Mouse (Mus musculus) MEL (cell line): ENCODE results near the gene Kidins220. TPM values are rescaled to one million over a fixed set of nuclear protein-coding genes. Genes with fewer than 3 reads are reported as not detected.

ENCODE experiments used
- DNase-seq: peaks from one replicate; pipeline ENCODE4 v3.0.0; 2011; ENCODE audit warnings: low read depth, low spot score
- H3K27ac ChIP-seq: 2 replicates; pipeline ENCODE4 v1.5.1; 2012; ENCODE audit warnings: low read depth, mild to moderate bottlenecking, control low read depth, low read length, moderate library complexity; ENCODE audit not compliant: control insufficient read depth
- H3K27me3 ChIP-seq, 2 experiments: fragments of 150-350 bp in 1 of 2; sonication (generic) in 1 of 2; 2 replicates each; pipeline ENCODE4 v1.6.1; 2012; ENCODE audit warnings: low read length in 2 of 2, mild to moderate bottlenecking in 2 of 2, improper control_type of control experiment in 1 of 2, moderate library complexity in 1 of 2; ENCODE audit not compliant: insufficient read depth in 2 of 2, control insufficient read depth in 1 of 2
- H3K36me3 ChIP-seq, 2 experiments: 2 replicates each; pipeline ENCODE4 v1.6.1; 2012 to 2014; ENCODE audit warnings: low read length in 2 of 2, improper control_type of control experiment in 1 of 2, inconsistent platforms in 1 of 2, mild to moderate bottlenecking in 1 of 2; ENCODE audit not compliant: insufficient read depth in 2 of 2, control insufficient read depth in 1 of 2
- H3K4me1 ChIP-seq, 2 experiments: fragments of 150-350 bp in 1 of 2; sonication (generic) in 1 of 2; 2 replicates each; pipeline ENCODE4 v1.6.1; 2012; ENCODE audit warnings: low read length in 2 of 2, improper control_type of control experiment in 1 of 2, mild to moderate bottlenecking in 1 of 2; ENCODE audit not compliant: insufficient read depth in 2 of 2, control insufficient read depth in 1 of 2
- H3K4me3 ChIP-seq, 2 experiments: fragments of 150-350 bp in 1 of 2; sonication (generic) in 1 of 2; 2 replicates each; pipeline ENCODE4 v1.5.1; 2012; ENCODE audit warnings: low read depth in 2 of 2, low read length in 2 of 2, mild to moderate bottlenecking in 2 of 2, moderate library complexity in 2 of 2, control low read depth in 1 of 2, improper control_type of control experiment in 1 of 2; ENCODE audit not compliant: control insufficient read depth in 1 of 2, insufficient read depth in 1 of 2
- H3K79me2 ChIP-seq: 2 replicates; pipeline ENCODE4 v1.6.1; 2012; ENCODE audit warnings: mild to moderate bottlenecking, low read length, moderate library complexity; ENCODE audit not compliant: control insufficient read depth, poor library complexity, insufficient read depth
- H3K9ac ChIP-seq: 2 replicates; pipeline ENCODE4 v1.6.1; 2012; ENCODE audit warnings: low read depth, mild to moderate bottlenecking, control low read depth, low read length, moderate library complexity; ENCODE audit not compliant: control insufficient read depth, poor library complexity, severe bottlenecking
- H3K9me3 ChIP-seq: fragments of 150-350 bp; sonication (generic); replicated peaks from 2 replicates; pipeline ENCODE4 v1.6.1; 2012; ENCODE audit warnings: mild to moderate bottlenecking, low read length, improper control_type of control experiment, moderate library complexity; ENCODE audit not compliant: insufficient read depth
- BHLHE40 ChIP-seq: IDR thresholded peaks from 2 replicates; pipeline ENCODE4 v1.6.1; 2012; ENCODE audit warnings: low read depth, mild to moderate bottlenecking, inconsistent platforms, low read length, improper control_type of control experiment, borderline replicate concordance
- CHD1 ChIP-seq: IDR thresholded peaks from 2 replicates; pipeline ENCODE4 v1.6.1; 2012; ENCODE audit warnings: low read depth, mild to moderate bottlenecking, inconsistent platforms, low read length, improper control_type of control experiment
- CHD2 ChIP-seq: IDR thresholded peaks from 2 replicates; pipeline ENCODE4 v1.6.1; 2011; ENCODE audit warnings: low read length, improper control_type of control experiment
- CTCF ChIP-seq, 3 experiments: IDR thresholded peaks in 2 of 3; conservative IDR thresholded peaks in 1 of 3; 2 replicates each; pipeline ENCODE4 v1.5.1; 2011 to 2012; ENCODE audit warnings: low read length in 3 of 3, low read depth in 2 of 3, mild to moderate bottlenecking in 2 of 3, improper control_type of control experiment in 1 of 3, inconsistent platforms in 1 of 3, mixed read lengths in 1 of 3, moderate library complexity in 1 of 3; ENCODE audit not compliant: control insufficient read depth in 1 of 3, insufficient read depth in 1 of 3, poor library complexity in 1 of 3, severe bottlenecking in 1 of 3
- E2F4 ChIP-seq: IDR thresholded peaks from 2 replicates; pipeline ENCODE4 v1.6.1; 2011; ENCODE audit warnings: low read depth, low read length, improper control_type of control experiment, borderline replicate concordance
- ELF1 ChIP-seq: IDR thresholded peaks from 2 replicates; pipeline ENCODE4 v1.6.1; 2014; ENCODE audit warnings: low read depth, mild to moderate bottlenecking, inconsistent platforms, low read length, improper control_type of control experiment, moderate library complexity
- EP300 ChIP-seq, 2 experiments: IDR thresholded peaks; 2 replicates each; pipeline ENCODE4 v1.6.1; 2011; ENCODE audit warnings: improper control_type of control experiment in 2 of 2, low read length in 2 of 2, low read depth in 1 of 2, mild to moderate bottlenecking in 1 of 2
- HCFC1 ChIP-seq: IDR thresholded peaks from 2 replicates; pipeline ENCODE4 v1.6.1; 2012; ENCODE audit warnings: low read depth, mild to moderate bottlenecking, inconsistent platforms, low read length, improper control_type of control experiment, moderate library complexity
- KAT2A ChIP-seq: conservative IDR thresholded peaks from 2 replicates; pipeline ENCODE4 v1.6.1; 2012; ENCODE audit warnings: low read depth, low read length, improper control_type of control experiment, inconsistent platforms
- MEF2A ChIP-seq: IDR thresholded peaks from 2 replicates; pipeline ENCODE4 v1.6.1; 2014; ENCODE audit warnings: low read depth, mild to moderate bottlenecking, inconsistent platforms, low read length, improper control_type of control experiment; ENCODE audit not compliant: poor library complexity, insufficient replicate concordance, severe bottlenecking; ENCODE audit errors: extremely low read depth
- MYC ChIP-seq: IDR thresholded peaks from 2 replicates; pipeline ENCODE4 v1.6.1; 2011; ENCODE audit warnings: low read depth, mild to moderate bottlenecking, low read length, improper control_type of control experiment, moderate library complexity
- NELFE ChIP-seq: IDR thresholded peaks from 2 replicates; pipeline ENCODE4 v1.6.1; 2011; ENCODE audit warnings: low read depth, low read length, improper control_type of control experiment
- POLR2A ChIP-seq, 2 experiments: IDR thresholded peaks; 2 replicates each; pipeline ENCODE4 v1.6.1; 2011 to 2012; ENCODE audit warnings: low read length in 2 of 2, mild to moderate bottlenecking in 2 of 2, control low read depth in 1 of 2, improper control_type of control experiment in 1 of 2, low read depth in 1 of 2, moderate library complexity in 1 of 2; ENCODE audit not compliant: control insufficient read depth in 1 of 2, insufficient read depth in 1 of 2, poor library complexity in 1 of 2
- POLR2AphosphoS2 ChIP-seq: IDR thresholded peaks from 2 replicates; pipeline ENCODE4 v1.6.1; 2011; ENCODE audit warnings: low read length, improper control_type of control experiment
- POLR2AphosphoS5 ChIP-seq: IDR thresholded peaks from 2 replicates; pipeline ENCODE4 v1.6.1; 2012; ENCODE audit warnings: low read depth, borderline replicate concordance, mild to moderate bottlenecking, inconsistent platforms, low read length, moderate library complexity, mixed read lengths
- RAD21 ChIP-seq: IDR thresholded peaks from 2 replicates; pipeline ENCODE4 v1.6.1; 2011; ENCODE audit warnings: mild to moderate bottlenecking, low read depth, low read length, improper control_type of control experiment
- SIN3A ChIP-seq: IDR thresholded peaks from 2 replicates; pipeline ENCODE4 v1.6.1; 2012; ENCODE audit warnings: low read length, improper control_type of control experiment, inconsistent platforms
- UBTF ChIP-seq: IDR thresholded peaks from 2 replicates; pipeline ENCODE4 v1.6.1; 2012; ENCODE audit warnings: low read depth, mild to moderate bottlenecking, inconsistent platforms, low read length, improper control_type of control experiment, moderate library complexity, borderline replicate concordance; ENCODE audit not compliant: insufficient read depth
- ZKSCAN1 ChIP-seq: IDR thresholded peaks from 2 replicates; pipeline ENCODE4 v1.6.1; 2012; ENCODE audit warnings: low read depth, mild to moderate bottlenecking, inconsistent platforms, low read length, improper control_type of control experiment, moderate library complexity
- ZMIZ1 ChIP-seq: IDR thresholded peaks from 2 replicates; pipeline ENCODE4 v1.6.1; 2012; ENCODE audit warnings: low read depth, mild to moderate bottlenecking, inconsistent platforms, low read length, improper control_type of control experiment, moderate library complexity
- ZNF384 ChIP-seq: IDR thresholded peaks from 2 replicates; pipeline ENCODE4 v1.6.1; 2012; ENCODE audit warnings: low read depth, mild to moderate bottlenecking, inconsistent platforms, low read length, improper control_type of control experiment
- polyA plus RNA-seq, 2 experiments: library from polyadenylated mRNA; stranded (reverse) in 1 of 2; unstranded in 1 of 2; fragments of >175 nt in 1 of 2; fragments of >200 nt in 1 of 2; gene quantifications; 2 replicates each; pipeline versions ENCODE4 v1.2.1 to v1.2.4; 2012; ENCODE audit warnings: low replicate concordance in 2 of 2, low read depth in 1 of 2; ENCODE audit not compliant: insufficient read length in 2 of 2, insufficient read depth in 1 of 2, missing spikeins in 1 of 2
- total RNA-seq: library from RNA; depleted of rRNA; stranded (reverse); fragments of 300-350 nt; gene quantifications from 2 replicates; pipeline ENCODE4 v1.2.3, GENCODE M21; 2012

The Kidins220 gene
- total and polyA plus RNA-seq, 3 experiments, result 26.2 to 124 (median 29.2) TPM

GRCm38 (mm10) chr12:25044056-25044455, 69.3 kb downstream of the Kidins220 start:
- H3K27me3 ChIP-seq, result no peaks in the 10 kb centered on the region
- no peak overlapping the region for H3K9ac ChIP-seq
- no peaks in the 10 kb centered on the region for H3K79me2 ChIP-seq
- no peak for DNase-seq
- H3K27ac ChIP-seq, result no peak overlapping the region
- H3K9me3 ChIP-seq, result no peaks in the 10 kb centered on the region
- no peak overlapping the region for H3K4me3 ChIP-seq
- H3K4me1 ChIP-seq, result no peaks in the 10 kb centered on the region
- peaks cover 0 to 9% of the 10 kb centered on the region in 2 experiments; a peak in 2 of 4 replicates for H3K36me3 ChIP-seq
- TF ChIP-seq CHD2 (no peak), POLR2AphosphoS2 (no peak), MYC (no peak), ZNF384 (no peak), ELF1 (no peak), UBTF (no peak)

- H3K4me3 ChIP-seq, result no peak overlapping the region
- peaks cover 0 to 5% of the 10 kb centered on the region in 2 experiments; a peak in 2 of 4 replicates for H3K36me3 ChIP-seq
- TF ChIP-seq MEF2A (no peak), BHLHE40 (no peak), POLR2AphosphoS2 (no peak), EP300 (IDR thresholded peaks at IDR 0.05; ENCODE audit: low read depth in 1 of 2, low read length in 2 of 2) (no peak), ZMIZ1 (no peak), CHD2 (no peak), E2F4 (no peak), POLR2AphosphoS5 (no peak), RAD21 (no peak), NELFE (no peak), SIN3A (no peak)
- no peak for DNase-seq
- no peak overlapping the region for H3K9ac ChIP-seq
- H3K27ac ChIP-seq, result no peak overlapping the region
- H3K79me2 ChIP-seq, result no peaks in the 10 kb centered on the region
- no peaks in the 10 kb centered on the region for H3K27me3 ChIP-seq
- H3K9me3 ChIP-seq, result no peaks in the 10 kb centered on the region
- H3K4me1 ChIP-seq, result no peaks in the 10 kb centered on the region
Observed at GRCm38 (mm10) chr12:25044579-25044978, 69.9 kb downstream of the Kidins220 start.

GRCm38 (mm10) chr12:25049253-25049652, 74.5 kb downstream of the Kidins220 start:
- no peak overlapping the region for H3K9ac ChIP-seq
- H3K36me3 ChIP-seq, result peaks cover 0 to 4% of the 10 kb centered on the region in 2 experiments; a peak in 2 of 4 replicates

More at GRCm38 (mm10) chr12:25049253-25049652, 74.5 kb downstream of the Kidins220 start:
- no peak for DNase-seq
- H3K27ac ChIP-seq, result no peak overlapping the region
- no peaks in the 10 kb centered on the region for H3K27me3 ChIP-seq
- H3K79me2 ChIP-seq, result no peaks in the 10 kb centered on the region
- no peak overlapping the region for H3K4me3 ChIP-seq
- TF ChIP-seq RAD21, result no peak
- TF ChIP-seq MEF2A, result no peak
- no peak for TF ChIP-seq KAT2A
- no peak for TF ChIP-seq CHD1
- TF ChIP-seq HCFC1, result no peak
- TF ChIP-seq POLR2A (IDR thresholded peaks at IDR 0.05; ENCODE audit: control insufficient read depth in 1 of 2, insufficient read depth in 1 of 2, low read depth in 1 of 2, low read length in 2 of 2, poor library complexity in 1 of 2), result no peak
- TF ChIP-seq ZKSCAN1, result no peak
- TF ChIP-seq CTCF (IDR thresholded peaks at IDR 0.05 in 2 of 3, conservative IDR thresholded peaks at IDR 0.05 in 1 of 3; ENCODE audit: control insufficient read depth in 1 of 3, insufficient read depth in 1 of 3, low read depth in 2 of 3, low read length in 3 of 3, poor library complexity in 1 of 3, severe bottlenecking in 1 of 3), result no peak
- TF ChIP-seq UBTF, result no peak
- no peak for TF ChIP-seq POLR2AphosphoS2
- no peaks in the 10 kb centered on the region for H3K4me1 ChIP-seq
- no peaks in the 10 kb centered on the region for H3K9me3 ChIP-seq
